Mouse (Mus musculus) olfactory bulb, adult 2 months (tissue): ENCODE results near the gene Spn. TPM values are rescaled to one million over a fixed set of nuclear protein-coding genes. Genes with fewer than 3 reads are reported as not detected.

ENCODE experiments used
- H3K27ac ChIP-seq: fragments of 200-500 bp; 2 replicates; pipeline ENCODE4 v1.5.1; 2012; ENCODE audit warnings: low read depth, low read length; ENCODE audit not compliant: insufficient read depth
- H3K4me1 ChIP-seq: fragments of 200-500 bp; 2 replicates; pipeline ENCODE4 v1.6.1; 2012; ENCODE audit warnings: low read length; ENCODE audit not compliant: control insufficient read depth, insufficient read depth
- H3K4me3 ChIP-seq: fragments of 200-500 bp; 2 replicates; pipeline ENCODE4 v1.5.1; 2012; ENCODE audit warnings: mild to moderate bottlenecking, low read depth, low read length, moderate library complexity; ENCODE audit not compliant: insufficient read depth
- CTCF ChIP-seq: fragments of 200-500 bp; IDR thresholded peaks from 2 replicates; pipeline ENCODE4 v1.5.1; 2012; ENCODE audit warnings: low read depth, mild to moderate bottlenecking, low read length, moderate library complexity; ENCODE audit not compliant: insufficient read depth
- POLR2A ChIP-seq: fragments of 200-500 bp; IDR thresholded peaks from 2 replicates; pipeline ENCODE4 v1.6.1; 2012; ENCODE audit warnings: mild to moderate bottlenecking, low read depth, low read length, moderate library complexity; ENCODE audit not compliant: insufficient read depth
- WGBS: fragments of 180-500 bp; shearing (Covaris S2); methylation state at CpG from one replicate; pipeline ENCODE4 v1.1.7; 2018; 5-methylcytosine and 5-hydroxymethylcytosine counted together
- polyA plus RNA-seq: library from polyadenylated mRNA; stranded (reverse); fragments of >200 nt; gene quantifications from 2 replicates; pipeline ENCODE4 v1.2.4, GENCODE M21; 2012; ENCODE audit warnings: low replicate concordance; ENCODE audit not compliant: missing spikeins, insufficient read depth, insufficient read length

Gene Spn
- polyA plus RNA-seq, 1 experiment, result not detected

DNA sequence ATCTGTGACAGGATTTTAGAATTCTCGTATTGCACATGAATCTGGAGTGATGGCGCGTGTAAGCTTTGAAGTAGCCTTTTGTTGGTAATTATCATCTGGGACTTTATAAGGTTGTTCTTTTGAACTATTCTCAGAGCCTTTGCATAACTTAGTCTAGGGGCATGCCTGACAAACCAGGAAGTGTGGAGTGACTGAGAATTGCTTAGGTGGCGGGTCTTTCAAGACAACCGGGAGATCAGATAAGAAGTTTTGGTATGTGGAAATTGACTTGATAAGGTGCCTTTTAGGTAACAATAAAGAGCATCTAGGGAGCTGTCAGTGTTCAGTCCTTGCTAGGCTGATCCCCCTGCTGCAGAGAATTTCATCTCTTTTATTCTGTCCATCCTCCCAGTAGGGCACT is 28.9 kb upstream of the Spn start:
- no peak for TF ChIP-seq POLR2A
- no peak for TF ChIP-seq CTCF
- 91% methylated on average over 5 of the region's 5 CpGs for WGBS
- no peak overlapping the region for H3K27ac ChIP-seq
- no peak overlapping the region for H3K4me3 ChIP-seq
- no peaks in the 10 kb centered on the region for H3K4me1 ChIP-seq

DNA sequence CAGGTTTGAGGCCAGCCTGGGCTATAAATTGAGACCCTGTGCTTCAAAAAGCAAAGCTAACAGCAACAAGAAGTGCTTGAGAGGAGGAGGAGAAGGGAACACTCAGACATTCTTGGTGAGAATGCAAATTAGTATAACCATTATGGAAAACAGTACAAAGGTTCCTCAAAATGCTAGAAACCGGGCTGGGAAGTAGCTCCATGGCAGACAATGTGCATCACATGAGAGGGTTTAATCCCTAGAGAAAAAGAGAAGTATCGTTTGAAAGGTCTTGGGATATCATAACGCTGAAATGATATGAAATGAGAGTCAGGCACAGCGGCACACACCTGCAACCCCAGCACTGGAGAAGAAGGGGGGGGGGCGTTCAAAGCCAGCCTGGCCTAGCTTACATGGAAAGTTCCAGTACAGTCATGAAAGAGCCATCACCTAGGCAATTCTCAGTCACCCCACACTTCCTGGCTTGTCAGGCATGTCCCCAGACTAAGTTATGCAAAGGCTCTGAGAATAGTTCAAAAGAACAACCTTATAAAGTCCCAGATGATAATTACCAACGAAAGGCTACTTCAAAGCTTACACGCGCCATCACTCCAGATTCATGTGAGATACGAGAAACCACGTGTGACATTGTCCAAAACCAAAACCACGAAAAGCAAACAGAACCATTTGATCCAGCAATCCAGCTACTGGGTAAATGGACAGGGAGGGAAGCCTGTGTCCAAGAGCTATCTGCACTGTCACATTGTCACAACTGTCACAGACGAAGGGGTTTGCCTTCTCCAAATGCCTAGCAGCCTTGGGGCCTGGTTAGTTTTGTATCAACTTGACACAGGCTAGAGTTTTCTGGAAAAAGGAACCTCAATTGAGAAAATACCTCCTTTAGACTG is 28.2 kb upstream of the Spn start:
- no peak for TF ChIP-seq POLR2A
- TF ChIP-seq CTCF, result no peak
- WGBS, result 86% methylated on average over 12 of the region's 12 CpGs

GRCm38 (mm10) chr7:127164002-127164401 is 26.4 kb upstream of the Spn start:
- TF ChIP-seq CTCF (no peak), POLR2A (no peak)
- Histone ChIP-seq H3K4me1 (no peaks in the 10 kb centered on the region), H3K27ac (no peak overlapping the region), H3K4me3 (no peak overlapping the region)
- 85% methylated on average over 4 of the region's 4 CpGs for WGBS

More for the DNA sequence above, 28.2 kb upstream of the Spn start:
- no peak overlapping the region for H3K4me3 ChIP-seq
- H3K4me1 ChIP-seq, result no peaks in the 10 kb centered on the region
- H3K27ac ChIP-seq, result no peak overlapping the region

DNA sequence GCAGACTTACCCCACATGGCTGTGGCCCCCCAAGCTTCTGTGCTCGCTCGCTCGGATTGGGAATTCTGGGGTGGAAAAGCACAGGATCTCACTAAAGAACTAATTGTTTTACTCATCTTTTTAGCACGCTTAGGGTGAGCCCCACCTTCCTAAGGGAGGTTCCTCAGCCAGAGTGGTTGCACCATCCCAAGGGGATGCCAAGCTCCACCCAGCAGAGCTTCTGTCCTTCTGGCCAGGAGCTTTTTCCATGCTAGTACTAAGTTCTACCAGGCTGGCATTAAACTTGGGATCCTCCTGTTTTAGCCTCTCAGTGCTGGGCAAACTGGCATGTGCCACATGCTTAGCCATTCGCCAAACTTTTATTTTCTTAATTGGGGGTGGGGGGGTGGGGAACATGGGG is 24.9 kb upstream of the Spn start:
- no peak for TF ChIP-seq POLR2A
- TF ChIP-seq CTCF, result no peak
- Histone ChIP-seq H3K4me1 (no peaks in the 10 kb centered on the region), H3K4me3 (no peak overlapping the region), H3K27ac (no peak overlapping the region)
- 81% methylated on average over 5 of the region's 5 CpGs for WGBS

GRCm38 (mm10) chr7:127157548-127157947 is 19.9 kb upstream of the Spn start:
- TF ChIP-seq POLR2A (no peak), CTCF (no peak)
- Histone ChIP-seq H3K4me3 (no peak overlapping the region), H3K27ac (no peak overlapping the region), H3K4me1 (no peaks in the 10 kb centered on the region)
- WGBS, result 92% methylated on average over 4 of the region's 4 CpGs

GRCm38 (mm10) chr7:127153477-127153876 is 15.9 kb upstream of the Spn start:
- TF ChIP-seq POLR2A (no peak), CTCF (no peak)
- Histone ChIP-seq H3K4me1 (no peaks in the 10 kb centered on the region), H3K27ac (no peak overlapping the region), H3K4me3 (no peak overlapping the region)
- WGBS, result 88% methylated on average over 3 of the region's 3 CpGs

DNA sequence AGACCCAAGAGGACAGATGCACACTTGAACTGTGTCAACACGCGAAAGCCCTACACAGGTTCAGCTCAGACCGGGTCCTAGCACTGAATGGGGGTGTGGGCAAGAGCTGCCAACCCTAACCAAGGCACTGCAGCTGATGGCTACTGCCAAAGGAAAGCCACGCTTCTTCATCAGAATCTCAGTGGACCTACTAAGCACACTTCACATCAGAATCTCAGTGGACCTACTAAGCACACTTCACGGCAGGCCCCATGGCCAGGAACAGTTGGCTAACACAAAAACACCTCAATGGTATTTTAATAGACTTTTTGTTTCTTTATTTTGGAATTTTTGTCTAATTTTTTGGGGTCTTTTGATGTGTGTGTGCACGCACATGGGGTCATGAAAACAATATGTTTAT is 14.8 kb upstream of the Spn start:
- H3K4me3 ChIP-seq, result no peak overlapping the region
- no peak overlapping the region for H3K27ac ChIP-seq
- no peaks in the 10 kb centered on the region for H3K4me1 ChIP-seq
- 90% methylated on average over 6 of the region's 6 CpGs for WGBS
- TF ChIP-seq POLR2A (no peak), CTCF (no peak)

DNA sequence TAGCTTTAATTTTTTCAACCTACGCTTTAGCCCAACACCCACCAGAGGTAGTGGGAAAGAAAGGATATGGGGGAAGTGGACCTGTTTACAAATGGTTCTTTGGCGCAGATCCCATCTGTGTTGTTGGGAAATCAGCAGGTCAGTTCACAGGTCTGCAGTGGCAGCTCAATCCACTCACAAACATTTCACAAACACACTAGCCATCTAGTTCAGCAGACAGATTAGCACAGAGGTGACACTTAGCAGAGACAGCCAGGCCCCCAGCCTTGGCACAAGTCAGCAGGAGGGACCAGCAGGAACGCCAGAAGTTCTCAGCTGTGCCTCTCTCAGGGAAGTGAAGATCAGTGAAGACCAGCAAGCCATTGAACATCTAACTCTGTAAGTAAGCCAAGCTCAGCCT is 10.3 kb upstream of the Spn start:
- 70% methylated on average over 3 of the region's 3 CpGs for WGBS
- Histone ChIP-seq H3K27ac (no peak overlapping the region), H3K4me3 (no peak overlapping the region), H3K4me1 (no peaks in the 10 kb centered on the region)
- TF ChIP-seq CTCF (no peak), POLR2A (no peak)

DNA sequence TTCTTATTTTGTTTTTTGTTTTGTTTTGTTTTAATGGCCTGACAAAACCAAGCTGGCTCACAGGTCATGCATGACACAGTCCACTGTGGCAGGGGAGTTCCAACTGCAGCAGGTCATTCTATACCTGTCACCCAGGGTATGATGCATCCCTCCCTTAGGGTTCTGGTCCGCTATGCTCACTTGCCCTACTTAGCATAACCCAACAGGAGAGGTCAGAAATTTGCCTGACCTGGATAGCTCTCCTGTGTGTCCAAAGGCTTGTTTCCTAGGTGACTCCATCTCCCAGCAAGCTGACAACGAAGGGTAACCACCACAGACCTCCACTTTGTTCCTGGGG is 8.6 kb upstream of the Spn start:
- Histone ChIP-seq H3K4me1 (no peaks in the 10 kb centered on the region), H3K27ac (no peak overlapping the region), H3K4me3 (no peak overlapping the region)
- TF ChIP-seq CTCF (no peak), POLR2A (no peak)
- WGBS, result 83% methylated on average over 2 of the region's 2 CpGs

DNA sequence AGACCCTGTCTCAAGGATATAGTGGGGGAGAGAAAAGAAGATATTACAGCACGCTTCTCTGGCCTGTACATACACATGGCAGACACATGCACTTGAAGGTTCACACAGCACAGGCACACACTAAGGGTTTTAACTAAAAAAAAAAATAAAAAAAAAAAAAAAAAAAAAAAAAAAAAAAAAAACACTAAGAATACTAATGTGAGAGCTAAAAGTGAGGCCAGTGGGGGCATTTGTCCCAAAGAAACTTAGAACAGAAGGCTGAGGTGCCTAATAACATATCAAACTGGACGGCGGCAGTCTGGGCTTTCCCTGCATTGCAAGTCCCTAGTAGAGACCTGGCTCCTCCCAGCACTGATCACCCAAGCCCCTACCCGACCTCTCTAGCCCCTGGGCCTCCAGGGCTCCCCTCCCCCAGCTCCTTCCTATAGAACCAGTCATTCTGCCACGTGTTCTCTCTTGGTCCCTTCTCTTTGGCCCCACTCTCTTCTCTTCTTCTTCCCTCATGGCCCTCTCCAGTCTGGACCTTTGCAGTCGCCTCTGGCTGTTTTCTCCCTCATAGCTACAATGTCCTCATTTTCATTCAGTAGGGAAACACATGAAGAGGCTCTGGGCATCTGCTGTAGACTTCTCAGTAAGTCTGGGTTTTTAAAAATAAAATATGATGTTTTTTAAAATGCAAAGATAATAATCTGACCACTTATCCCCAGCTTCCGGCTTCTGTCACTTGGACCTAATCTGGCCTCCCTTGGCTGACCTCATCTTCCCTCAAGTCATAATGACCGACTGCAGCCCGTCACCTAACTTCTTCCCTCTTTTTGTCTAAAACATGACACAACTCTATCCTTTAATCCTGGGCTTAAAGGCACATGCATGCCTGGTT is 8.0 kb upstream of the Spn start:
- H3K27ac ChIP-seq, result no peak overlapping the region
- no peak overlapping the region for H3K4me3 ChIP-seq
- 72% methylated on average over 9 of the region's 9 CpGs for WGBS
- TF ChIP-seq CTCF, result no peak
- TF ChIP-seq POLR2A, result no peak
- no peaks in the 10 kb centered on the region for H3K4me1 ChIP-seq
